ENCODE assay signal across 8 mouse cellular contexts in genomic region chr4:22131751-22132736, GRCm38 (mm10).
DNase-seq lines count a peak whose midpoint lies in the region; ATAC-seq and TF ChIP-seq lines count a peak whose summit lies in the region.

No protein-coding gene starts in this region.

- H3K4me2 ChIP-seq in heart, postnatal 0 days (ENCODE audit: low read depth, low read length): no peak overlapping the region
- H3K4me2 ChIP-seq in heart, embryonic 11.5 days: no peak overlapping the region
- H3K4me2 ChIP-seq in forebrain, embryonic 11.5 days (ENCODE audit: low read depth, low read length, severe bottlenecking): no peak overlapping the region
- no peak overlapping the region for H3K4me2 ChIP-seq in intestine, embryonic 14.5 days (ENCODE audit: low read length)
- H3K4me2 ChIP-seq in neural tube, embryonic 13.5 days: no peak overlapping the region

- no peak overlapping the region for H3K9ac ChIP-seq in heart, postnatal 0 days (replicated peaks; ENCODE audit: low read depth, low read length)
- no peak overlapping the region for H3K9ac ChIP-seq in heart, embryonic 11.5 days (ENCODE audit: low read depth, low read length)
- H3K9ac ChIP-seq in forebrain, embryonic 11.5 days (ENCODE audit: low read length): no peak overlapping the region
- no peak overlapping the region for H3K9ac ChIP-seq in intestine, embryonic 14.5 days (ENCODE audit: low read length)
- H3K9ac ChIP-seq in neural tube, embryonic 13.5 days: no peak overlapping the region

- no peak for ATAC-seq in heart, postnatal 0 days (ENCODE audit: insufficient read depth, low read depth)
- ATAC-seq in heart, embryonic 11.5 days (replicated peaks; ENCODE audit: insufficient number of reproducible peaks, low FRiP score, low TSS enrichment): no peak
- peak; percentile 65 for ATAC-seq in forebrain, embryonic 11.5 days (replicated peaks; ENCODE audit: low FRiP score)
- peak; percentile 72 for ATAC-seq in intestine, embryonic 14.5 days (replicated peaks; ENCODE audit: low FRiP score, low TSS enrichment, low read depth)
- peak; percentile 65; the same call in 1 of the 2 replicates for ATAC-seq in neural tube, embryonic 13.5 days (ENCODE audit: low read depth)
- ATAC-seq in erythroblast, adult 5-6 weeks (replicated peaks; ENCODE audit: low FRiP score, poor library complexity, severe bottlenecking): no peak

- no peaks in the 10 kb centered on the region for H3K36me3 ChIP-seq in heart, postnatal 0 days (replicated peaks; ENCODE audit: control insufficient read depth, insufficient read depth, low read length)
- H3K36me3 ChIP-seq in heart, embryonic 11.5 days (ENCODE audit: control insufficient read depth, insufficient read depth, low read length): no peaks in the 10 kb centered on the region
- no peaks in the 10 kb centered on the region for H3K36me3 ChIP-seq in forebrain, embryonic 11.5 days (ENCODE audit: control insufficient read depth, insufficient read depth, low read length)
- no peaks in the 10 kb centered on the region for H3K36me3 ChIP-seq in intestine, embryonic 14.5 days (ENCODE audit: control insufficient read depth, insufficient read depth, low read length)
- no peaks in the 10 kb centered on the region for H3K36me3 ChIP-seq in neural tube, embryonic 13.5 days

- no peak for TF ChIP-seq EP300 in heart, postnatal 0 days (IDR thresholded peaks at IDR 0.05; ENCODE audit: low read depth)

- H3K4me1 ChIP-seq in heart, postnatal 0 days (ENCODE audit: control insufficient read depth, insufficient read depth): no peaks in the 10 kb centered on the region
- H3K4me1 ChIP-seq in heart, embryonic 11.5 days (ENCODE audit: control insufficient read depth, insufficient read depth, low read length): no peaks in the 10 kb centered on the region
- no peaks in the 10 kb centered on the region for H3K4me1 ChIP-seq in forebrain, embryonic 11.5 days (replicated peaks; ENCODE audit: control insufficient read depth, insufficient read depth, low read length)
- H3K4me1 ChIP-seq in intestine, embryonic 14.5 days (replicated peaks; ENCODE audit: control insufficient read depth, insufficient read depth, low read length): no peaks in the 10 kb centered on the region
- H3K4me1 ChIP-seq in neural tube, embryonic 13.5 days (replicated peaks): peaks cover 20% of the 10 kb centered on the region

- peak; percentile 16 for DNase-seq in heart, postnatal 0 days (ENCODE audit: low spot score)
- peak; percentile 61 for DNase-seq in NIH3T3 (ENCODE audit: low read depth)
- no peak for DNase-seq in forebrain, embryonic 11.5 days (ENCODE audit: low spot score)
- no peak for DNase-seq in intestine, embryonic 14.5 days (ENCODE audit: low spot score)
- DNase-seq in left cerebral cortex, adult 18-20 months (ENCODE audit: low spot score in 2 of 2): peak; percentile 62 to 63

- TF ChIP-seq CTCF in heart, postnatal 0 days (IDR thresholded peaks at IDR 0.05; ENCODE audit: low read depth): peak; percentile 74

- H3K27me3 ChIP-seq in heart, postnatal 0 days (ENCODE audit: control insufficient read depth, insufficient read depth, low read length): no peaks in the 10 kb centered on the region
- H3K27me3 ChIP-seq in heart, embryonic 11.5 days (ENCODE audit: control insufficient read depth, insufficient read depth, low read length): 0 out of 2 replicates have a peak, but pooled peaks cover 3% of the 10 kb centered on the region
- H3K27me3 ChIP-seq in forebrain, embryonic 11.5 days (ENCODE audit: control insufficient read depth, insufficient read depth, low read length): no peaks in the 10 kb centered on the region
- no peaks in the 10 kb centered on the region for H3K27me3 ChIP-seq in intestine, embryonic 14.5 days (replicated peaks; ENCODE audit: control insufficient read depth, insufficient read depth, low read length)
- H3K27me3 ChIP-seq in neural tube, embryonic 13.5 days: peaks cover 7% of the 10 kb centered on the region; the same call in 1 of the 2 replicates

- 60% methylated on average over 13 of the region's 13 CpGs for WGBS in heart, postnatal 0 days
- WGBS in heart, embryonic 11.5 days (ENCODE audit: insufficient replicate concordance): 61% methylated on average over 13 of the region's 13 CpGs
- WGBS in forebrain, embryonic 11.5 days: 58% methylated on average over 13 of the region's 13 CpGs
- WGBS in intestine, embryonic 14.5 days: 73% methylated on average over 13 of the region's 13 CpGs
- 66% methylated on average over 13 of the region's 13 CpGs for WGBS in neural tube, embryonic 13.5 days

- H3K27ac ChIP-seq in heart, postnatal 0 days (ENCODE audit: low read depth): no peak overlapping the region
- H3K27ac ChIP-seq in heart, embryonic 11.5 days (ENCODE audit: low read depth, low read length): no peak overlapping the region
- no peak overlapping the region for H3K27ac ChIP-seq in forebrain, embryonic 11.5 days (ENCODE audit: low read depth, low read length)
- H3K27ac ChIP-seq in intestine, embryonic 14.5 days (ENCODE audit: low read depth): no peak overlapping the region
- no peak overlapping the region for H3K27ac ChIP-seq in neural tube, embryonic 13.5 days (replicated peaks)

- H3K9me3 ChIP-seq in heart, postnatal 0 days (replicated peaks; ENCODE audit: control insufficient read depth, low read length): no peaks in the 10 kb centered on the region
- H3K9me3 ChIP-seq in heart, embryonic 11.5 days (replicated peaks; ENCODE audit: control insufficient read depth, low read length): no peaks in the 10 kb centered on the region
- no peaks in the 10 kb centered on the region for H3K9me3 ChIP-seq in forebrain, embryonic 11.5 days (ENCODE audit: control insufficient read depth, low read length)
- H3K9me3 ChIP-seq in intestine, embryonic 14.5 days (ENCODE audit: control insufficient read depth, low read length): no peaks in the 10 kb centered on the region
- no peaks in the 10 kb centered on the region for H3K9me3 ChIP-seq in neural tube, embryonic 13.5 days

- no peak overlapping the region for H3K4me3 ChIP-seq in heart, postnatal 0 days (ENCODE audit: low read depth, low read length)
- no peak overlapping the region for H3K4me3 ChIP-seq in heart, embryonic 11.5 days (ENCODE audit: low read depth, low read length)
- H3K4me3 ChIP-seq in forebrain, embryonic 11.5 days (ENCODE audit: low read depth, low read length): no peak overlapping the region
- H3K4me3 ChIP-seq in intestine, embryonic 14.5 days (ENCODE audit: low read depth, low read length): no peak overlapping the region
- H3K4me3 ChIP-seq in neural tube, embryonic 13.5 days: no peak overlapping the region

Comparison
In these comparisons a context has a peak if more than half of its experiments do, and no peak if none do; other contexts are left out.
1. ATAC-seq: peak in forebrain, embryonic 11.5 days (single experiment), intestine, embryonic 14.5 days (single experiment) and neural tube, embryonic 13.5 days (single experiment); none in heart, postnatal 0 days (single experiment), heart, embryonic 11.5 days (single experiment) and erythroblast, adult 5-6 weeks (single experiment).
2. DNase-seq: peak in heart, postnatal 0 days (single experiment), NIH3T3 (single experiment) and left cerebral cortex, adult 18-20 months (2 of 2); none in forebrain, embryonic 11.5 days (single experiment) and intestine, embryonic 14.5 days (single experiment).